Mouse (Mus musculus): ENCODE results near the gene Gm8857.
"Not testable (repeated sequence)": the region's sequence is repeated elsewhere in the genome, so short reads cannot be mapped to it uniquely, and the experiment has no call there.

The Gm8857 gene

DNA sequence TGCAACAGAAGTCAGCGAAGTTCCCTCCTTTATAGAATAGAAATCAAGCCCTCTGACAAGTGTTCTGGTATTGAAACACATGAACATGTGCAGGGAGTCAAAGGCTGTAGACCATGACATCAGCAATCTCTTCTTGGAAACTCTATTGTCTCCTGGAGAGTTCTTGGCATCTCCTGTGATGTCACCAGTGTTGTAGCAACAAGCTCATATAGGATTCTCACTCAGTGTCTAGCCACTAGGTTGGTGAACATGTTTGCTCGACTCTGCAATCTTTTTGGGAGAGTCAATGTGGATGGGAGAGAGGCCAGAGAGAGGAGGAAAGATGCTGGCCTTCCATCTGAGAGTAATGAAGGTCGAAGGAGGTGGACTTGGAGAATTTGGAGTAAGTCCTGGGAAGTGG, at the start of gene Gm8857, which contains the start of gene Gm8871:
TSS of gene Gm8857 (plus strand) at position 303 of the 400 bp plus-strand sequence.
TSS of gene Gm8871 (plus strand) at position 301 of the 400 bp plus-strand sequence.
- DNase-seq (ENCODE audit: low spot score) = not testable (repeated sequence)

GRCm38 (mm10) chr5:10953512-10953911, 5.9 kb downstream of the Gm8857 start:
- not testable (repeated sequence) for DNase-seq (ENCODE audit: low spot score)

GRCm38 (mm10) chr5:10958057-10958456, 10.4 kb downstream of the Gm8857 start:
- not testable (repeated sequence) for DNase-seq (ENCODE audit: low spot score)
